Comparison of ENCODE assay signal across 9 mouse cellular contexts in the genomic region with DNA sequence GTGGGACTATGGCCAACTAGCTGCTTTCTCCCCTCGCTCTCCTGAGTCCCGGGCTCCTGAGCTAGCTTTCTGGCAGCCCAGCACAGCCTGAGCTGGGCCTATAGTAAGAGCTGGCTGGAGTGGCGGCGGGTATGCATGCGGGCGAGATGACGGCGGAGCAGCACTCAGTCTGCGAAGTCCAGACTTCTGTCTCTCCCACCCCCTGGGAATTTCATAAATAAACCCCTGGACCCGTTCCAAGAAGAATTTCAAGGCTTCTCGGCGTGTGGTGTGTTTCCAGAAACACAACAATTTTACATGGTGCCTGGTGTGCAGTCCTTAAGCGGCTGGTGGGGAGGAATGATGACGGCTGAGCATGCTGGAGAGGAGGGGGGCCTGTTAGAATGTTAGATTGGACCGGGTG. TPM values are rescaled to one million over a fixed set of nuclear protein-coding genes. Genes with fewer than 3 reads are reported as not detected.
DNase-seq lines count a peak whose midpoint lies in the region; ATAC-seq lines count a peak whose summit lies in the region.
"Had no signal": no experiment of that assay in that cellular context is flagged by ENCODE, and none has a peak within 500 bp of the region (broad histone marks: within the 10 kb centered on the region; RNA-seq: fewer than 3 reads in every experiment).

No protein-coding gene starts in this region.

- 0 out of 2 replicates have a peak, but pooled peaks cover 3% of the 10 kb centered on the region for H3K27me3 ChIP-seq in heart, embryonic 12.5 days (replicated peaks)
- peaks cover 6% of the 10 kb centered on the region; the same call in 1 of the 2 replicates for H3K27me3 ChIP-seq in heart, embryonic 11.5 days (ENCODE audit: control insufficient read depth, insufficient read depth, low read length)
- no peaks in the 10 kb centered on the region for H3K27me3 ChIP-seq in limb, embryonic 11.5 days (ENCODE audit: control insufficient read depth, insufficient read depth, low read length)
- H3K27me3 ChIP-seq in liver, embryonic 12.5 days (replicated peaks), result peaks cover 4% of the 10 kb centered on the region

- 0 out of 2 replicates have a peak overlapping the region, but pooled peaks have one; percentile 27 for H3K9ac ChIP-seq in heart, embryonic 12.5 days
- H3K9ac ChIP-seq in heart, embryonic 11.5 days (ENCODE audit: low read depth, low read length), result no peak overlapping the region
- H3K9ac ChIP-seq in limb, embryonic 11.5 days (ENCODE audit: low read length), result no peak overlapping the region
- no peak overlapping the region for H3K9ac ChIP-seq in liver, embryonic 12.5 days

- 0 out of 2 replicates have a peak overlapping the region, but pooled peaks have one; percentile 0 for H3K4me2 ChIP-seq in heart, embryonic 12.5 days
- no peak overlapping the region; the same call in 1 of the 2 replicates for H3K4me2 ChIP-seq in heart, embryonic 11.5 days
- no peak overlapping the region for H3K4me2 ChIP-seq in limb, embryonic 11.5 days (ENCODE audit: low read depth, severe bottlenecking)
- H3K4me2 ChIP-seq in liver, embryonic 12.5 days, result no peak overlapping the region

- no peak for ATAC-seq in heart, embryonic 12.5 days (ENCODE audit: insufficient number of reproducible peaks, low FRiP score)
- ATAC-seq in heart, embryonic 11.5 days (replicated peaks; ENCODE audit: insufficient number of reproducible peaks, low FRiP score, low TSS enrichment), result no peak
- ATAC-seq in limb, embryonic 11.5 days (ENCODE audit: insufficient number of reproducible peaks, low FRiP score, low TSS enrichment, low read depth), result peak; percentile 51; the same call in 1 of the 2 replicates
- ATAC-seq in liver, embryonic 12.5 days, result no peak

- no peaks in the 10 kb centered on the region for H3K9me3 ChIP-seq in heart, embryonic 12.5 days (replicated peaks)
- no peaks in the 10 kb centered on the region for H3K9me3 ChIP-seq in heart, embryonic 11.5 days (replicated peaks; ENCODE audit: control insufficient read depth, low read length)
- H3K9me3 ChIP-seq in limb, embryonic 11.5 days (ENCODE audit: control insufficient read depth, low read length), result no peaks in the 10 kb centered on the region
- no peaks in the 10 kb centered on the region for H3K9me3 ChIP-seq in liver, embryonic 12.5 days (replicated peaks)

- no peaks in the 10 kb centered on the region for H3K36me3 ChIP-seq in heart, embryonic 12.5 days
- H3K36me3 ChIP-seq in heart, embryonic 11.5 days (ENCODE audit: control insufficient read depth, insufficient read depth, low read length), result no peaks in the 10 kb centered on the region
- no peaks in the 10 kb centered on the region for H3K36me3 ChIP-seq in limb, embryonic 11.5 days (ENCODE audit: control insufficient read depth, insufficient read depth, low read length)
- H3K36me3 ChIP-seq in liver, embryonic 12.5 days, result no peaks in the 10 kb centered on the region

- peak; percentile 46 for DNase-seq in right cerebral cortex, adult 18-20 months
- DNase-seq in right cerebral cortex, postnatal 25 days, result no peak
- DNase-seq in limb, embryonic 11.5 days (ENCODE audit: low spot score), result no peak
- DNase-seq in B cell, adult 2 months, result no peak
- no peak for DNase-seq in cerebellum, postnatal 4 days (ENCODE audit: low spot score in 2 of 2)
- DNase-seq: cerebellum, adult 18-20 months had no signal

- no peak overlapping the region for H3K27ac ChIP-seq in heart, embryonic 12.5 days (ENCODE audit: poor library complexity, severe bottlenecking)
- no peak overlapping the region for H3K27ac ChIP-seq in heart, embryonic 11.5 days (ENCODE audit: low read depth, low read length)
- 0 out of 2 replicates have a peak overlapping the region, but pooled peaks have one; percentile 21 for H3K27ac ChIP-seq in limb, embryonic 11.5 days (replicated peaks; ENCODE audit: low read depth, low read length)
- no peak overlapping the region for H3K27ac ChIP-seq in liver, embryonic 12.5 days

- H3K4me3 ChIP-seq in heart, embryonic 12.5 days, result no peak overlapping the region
- no peak overlapping the region for H3K4me3 ChIP-seq in heart, embryonic 11.5 days (ENCODE audit: low read depth, low read length)
- no peak overlapping the region for H3K4me3 ChIP-seq in limb, embryonic 11.5 days (ENCODE audit: low read depth, low read length)
- H3K4me3 ChIP-seq in liver, embryonic 12.5 days, result no peak overlapping the region

- 31% methylated on average over 15 of the region's 15 CpGs for WGBS in heart, embryonic 12.5 days
- 42% methylated on average over 15 of the region's 15 CpGs for WGBS in heart, embryonic 11.5 days (ENCODE audit: insufficient replicate concordance)
- WGBS in limb, embryonic 11.5 days, result 33% methylated on average over 15 of the region's 15 CpGs
- 66% methylated on average over 15 of the region's 15 CpGs for WGBS in liver, embryonic 12.5 days (ENCODE audit: insufficient replicate concordance)

- H3K4me1 ChIP-seq in heart, embryonic 12.5 days (replicated peaks), result peaks cover 41% of the 10 kb centered on the region
- peaks cover 8% of the 10 kb centered on the region for H3K4me1 ChIP-seq in heart, embryonic 11.5 days (ENCODE audit: control insufficient read depth, insufficient read depth, low read length)
- peaks cover 17% of the 10 kb centered on the region; the same call in 1 of the 2 replicates for H3K4me1 ChIP-seq in limb, embryonic 11.5 days (ENCODE audit: control insufficient read depth, insufficient read depth, low read length)
- H3K4me1 ChIP-seq in liver, embryonic 12.5 days, result peaks cover 29% of the 10 kb centered on the region

RNA-seq across cellular contexts. Expression of a gene that starts 10.8 kb away (rescaled TPM):
- polyA plus RNA-seq in heart, embryonic 12.5 days (2016; fragmentation: Nextera tagmentation; extraction: Ambion mirVana), result 6.8 TPM in 2 replicates
- 8.0 and 8.9 TPM in 2 replicates for polyA plus RNA-seq in heart, embryonic 11.5 days (2014; fragmentation: Nextera tagmentation; extraction: Ambion mirVana)
- polyA plus RNA-seq in limb, embryonic 11.5 days (2014; fragmentation: Nextera tagmentation; extraction: Ambion mirVana), result 8.0 and 9.4 TPM in 2 replicates
- polyA plus RNA-seq in liver, embryonic 12.5 days (2016; fragmentation: Nextera tagmentation; extraction: Ambion mirVana), result 1.9 and 2.2 TPM in 2 replicates

RNA-seq across cellular contexts. Expression of a gene that starts 34.7 kb away (rescaled TPM):
- 3.1 and 3.6 TPM in 2 replicates for polyA plus RNA-seq in heart, embryonic 12.5 days (2016; fragmentation: Nextera tagmentation; extraction: Ambion mirVana)
- polyA plus RNA-seq in heart, embryonic 11.5 days (2014; fragmentation: Nextera tagmentation; extraction: Ambion mirVana), result 1.5 and 2.0 TPM in 2 replicates
- polyA plus RNA-seq in limb, embryonic 11.5 days (2014; fragmentation: Nextera tagmentation; extraction: Ambion mirVana), result 3.8 and 5.0 TPM in 2 replicates
- 1.8 TPM in 2 replicates for polyA plus RNA-seq in liver, embryonic 12.5 days (2016; fragmentation: Nextera tagmentation; extraction: Ambion mirVana)

RNA-seq across cellular contexts. Expression of a gene that starts 47.5 kb away (rescaled TPM):
- polyA plus RNA-seq in heart, embryonic 12.5 days (2016; fragmentation: Nextera tagmentation; extraction: Ambion mirVana), result not detected in 2 replicates
- polyA plus RNA-seq in heart, embryonic 11.5 days (2014; fragmentation: Nextera tagmentation; extraction: Ambion mirVana), result not detected in 2 replicates
- not detected in 2 replicates for polyA plus RNA-seq in limb, embryonic 11.5 days (2014; fragmentation: Nextera tagmentation; extraction: Ambion mirVana)
- not detected in 2 replicates for polyA plus RNA-seq in liver, embryonic 12.5 days (2016; fragmentation: Nextera tagmentation; extraction: Ambion mirVana)
